Mouse (Mus musculus) small intestine, adult 2 months (tissue): ENCODE results near the gene Pgf. TPM values are rescaled to one million over a fixed set of nuclear protein-coding genes. Genes with fewer than 3 reads are reported as not detected.

Experiments used
- H3K27ac ChIP-seq: fragments of 200-500 bp; 2 replicates; pipeline ENCODE4 v1.5.1; 2012; ENCODE audit warnings: low read depth, low read length, control low read depth, inconsistent platforms; ENCODE audit not compliant: insufficient read depth
- H3K27me3 ChIP-seq: fragments of 200-500 bp; 2 replicates; pipeline ENCODE4 v1.6.1; 2012; ENCODE audit warnings: mild to moderate bottlenecking, moderate library complexity, low read length, inconsistent platforms; ENCODE audit not compliant: control insufficient read depth, insufficient read depth
- H3K36me3 ChIP-seq: fragments of 200-500 bp; 2 replicates; pipeline ENCODE4 v1.6.1; 2012; ENCODE audit warnings: mild to moderate bottlenecking, low read length, control low read depth, inconsistent platforms; ENCODE audit not compliant: control insufficient read depth, insufficient read depth
- H3K4me1 ChIP-seq: fragments of 200-500 bp; 2 replicates; pipeline ENCODE4 v1.6.1; 2012; ENCODE audit warnings: low read length, inconsistent platforms, mixed read lengths; ENCODE audit not compliant: control insufficient read depth, insufficient read depth, insufficient read length
- H3K4me3 ChIP-seq: fragments of 200-500 bp; 2 replicates; pipeline ENCODE4 v1.5.1; 2012; ENCODE audit warnings: low read depth, mild to moderate bottlenecking, control low read depth, inconsistent platforms, low read length, moderate library complexity
- CTCF ChIP-seq: fragments of 200-500 bp; IDR thresholded peaks from 2 replicates; pipeline ENCODE4 v1.5.1; 2012; ENCODE audit warnings: low read depth, mild to moderate bottlenecking, control low read depth, inconsistent platforms, low read length, moderate library complexity, mixed read lengths; ENCODE audit not compliant: insufficient replicate concordance, insufficient read length; ENCODE audit errors: extremely low read depth
- POLR2A ChIP-seq: fragments of 200-500 bp; IDR thresholded peaks from 2 replicates; pipeline ENCODE4 v1.6.1; 2012; ENCODE audit warnings: low read depth, mild to moderate bottlenecking, control low read depth, inconsistent platforms, low read length, moderate library complexity
- WGBS: fragments of 180-500 bp; shearing (Covaris S2); methylation state at CpG from one replicate; pipeline ENCODE4 v1.1.7; 2018; 5-methylcytosine and 5-hydroxymethylcytosine counted together
- polyA plus RNA-seq: library from polyadenylated mRNA; depleted of rRNA; stranded (reverse); fragments of >200 nt; gene quantifications from 2 replicates; pipeline ENCODE4 v1.2.3, GENCODE M21; 2012

The Pgf gene
- polyA plus RNA-seq, 1 experiment, result 0.48 TPM

GRCm38 (mm10) chr12:85205425-85205824 lies 27.8 kb upstream of the Pgf start:
- 87% methylated on average over 10 of the region's 10 CpGs for WGBS
- H3K27ac ChIP-seq, result no peak overlapping the region
- no peak overlapping the region for H3K4me3 ChIP-seq
- H3K36me3 ChIP-seq, result no peaks in the 10 kb centered on the region
- no peaks in the 10 kb centered on the region for H3K27me3 ChIP-seq
- H3K4me1 ChIP-seq, result no peaks in the 10 kb centered on the region
- TF ChIP-seq CTCF (no peak), POLR2A (no peak)

- H3K4me3 ChIP-seq, result no peak overlapping the region
- H3K27me3 ChIP-seq, result no peaks in the 10 kb centered on the region
- H3K36me3 ChIP-seq, result no peaks in the 10 kb centered on the region
- no peak overlapping the region for H3K27ac ChIP-seq
- no peaks in the 10 kb centered on the region for H3K4me1 ChIP-seq
- TF ChIP-seq CTCF (peak; percentile 11; the same call in 1 of the 2 replicates), POLR2A (no peak)
- WGBS, result 43% methylated on average over 8 of the region's 8 CpGs
Observed at GRCm38 (mm10) chr12:85204105-85204504, 26.5 kb upstream of the Pgf start.

GRCm38 (mm10) chr12:85203699-85204098 lies 26.1 kb upstream of the Pgf start:
- Histone ChIP-seq H3K27ac (no peak overlapping the region), H3K4me3 (no peak overlapping the region), H3K36me3 (no peaks in the 10 kb centered on the region), H3K4me1 (no peaks in the 10 kb centered on the region), H3K27me3 (no peaks in the 10 kb centered on the region)
- 30% methylated on average over 5 of the region's 5 CpGs for WGBS
- TF ChIP-seq CTCF (no peak), POLR2A (no peak)

- H3K27ac ChIP-seq, result no peak overlapping the region
- TF ChIP-seq POLR2A, result no peak
- no peak for TF ChIP-seq CTCF
- WGBS, result 90% methylated on average over 7 of the region's 7 CpGs
Observed at GRCm38 (mm10) chr12:85202191-85202590, 24.6 kb upstream of the Pgf start.

GRCm38 (mm10) chr12:85201830-85202147 lies 24.2 kb upstream of the Pgf start:
- WGBS, result 74% methylated on average over 2 of the region's 2 CpGs
- Histone ChIP-seq H3K27ac (no peak overlapping the region), H3K4me1 (no peaks in the 10 kb centered on the region), H3K4me3 (no peak overlapping the region), H3K27me3 (no peaks in the 10 kb centered on the region), H3K36me3 (no peaks in the 10 kb centered on the region)
- TF ChIP-seq POLR2A (no peak), CTCF (no peak)

More at GRCm38 (mm10) chr12:85202191-85202590, 24.6 kb upstream of the Pgf start:
- Histone ChIP-seq H3K27me3 (no peaks in the 10 kb centered on the region), H3K4me1 (no peaks in the 10 kb centered on the region), H3K36me3 (no peaks in the 10 kb centered on the region), H3K4me3 (no peak overlapping the region)

GRCm38 (mm10) chr12:85200929-85201829 lies 23.6 kb upstream of the Pgf start:
- no peaks in the 10 kb centered on the region for H3K36me3 ChIP-seq
- no peaks in the 10 kb centered on the region for H3K4me1 ChIP-seq
- 57% methylated on average over 24 of the region's 24 CpGs for WGBS
- H3K27ac ChIP-seq, result no peak overlapping the region
- TF ChIP-seq POLR2A, result no peak
- TF ChIP-seq CTCF, result no peak
- no peak overlapping the region for H3K4me3 ChIP-seq
- no peaks in the 10 kb centered on the region for H3K27me3 ChIP-seq

- Histone ChIP-seq H3K27me3 (no peaks in the 10 kb centered on the region), H3K4me3 (no peak overlapping the region), H3K27ac (no peak overlapping the region), H3K36me3 (no peaks in the 10 kb centered on the region), H3K4me1 (peaks cover under 1% of the 10 kb centered on the region; the same call in 1 of the 2 replicates)
- TF ChIP-seq POLR2A, result no peak
- no peak for TF ChIP-seq CTCF
- WGBS, result 55% methylated on average over 1 of the region's 1 CpGs
Observed at GRCm38 (mm10) chr12:85199954-85200353, 22.4 kb upstream of the Pgf start.

GRCm38 (mm10) chr12:85197936-85198335 lies 20.3 kb upstream of the Pgf start:
- H3K27ac ChIP-seq, result no peak overlapping the region
- 53% methylated on average over 8 of the region's 8 CpGs for WGBS
- H3K4me3 ChIP-seq, result no peak overlapping the region
- H3K27me3 ChIP-seq, result no peaks in the 10 kb centered on the region
- TF ChIP-seq POLR2A (no peak), CTCF (no peak)
- H3K36me3 ChIP-seq, result no peaks in the 10 kb centered on the region
- H3K4me1 ChIP-seq, result peaks cover 3% of the 10 kb centered on the region; the same call in 1 of the 2 replicates
